Mouse (Mus musculus): ENCODE measurements around the gene Clcn5.

Gene Clcn5

GRCm38 (mm10) chrX:7319089-7319721 is at the start of gene Clcn5:
Clcn5 (minus strand) TSS chrX:7319358.
- DNase-seq: peak; percentile 97

- no peak for DNase-seq
These were observed 6.3 kb upstream of the Clcn5 start for GRCm38 (mm10) chrX:7325455-7325854.

- DNase-seq: peak; percentile 77
These were observed 3.1 kb upstream of the Clcn5 start for GRCm38 (mm10) chrX:7322288-7322687.

GRCm38 (mm10) chrX:7320571-7320970 is 1.4 kb upstream of the Clcn5 start:
- no peak for DNase-seq

- DNase-seq: peak; percentile 41
These were observed 570 bp downstream of the Clcn5 start for GRCm38 (mm10) chrX:7318551-7319025.

GRCm38 (mm10) chrX:7315115-7315514 is 4.0 kb downstream of the Clcn5 start:
- DNase-seq: no peak

- no peak for DNase-seq
These were observed 4.5 kb downstream of the Clcn5 start for GRCm38 (mm10) chrX:7314645-7315044.

- no peak for DNase-seq
These were observed 10.9 kb downstream of the Clcn5 start for GRCm38 (mm10) chrX:7308242-7308641.

GRCm38 (mm10) chrX:7306861-7307260 is 12.3 kb downstream of the Clcn5 start:
- DNase-seq: no peak

- DNase-seq: no peak
These were observed 26.2 kb downstream of the Clcn5 start for GRCm38 (mm10) chrX:7292981-7293380.

- DNase-seq: no peak
These were observed 26.9 kb downstream of the Clcn5 start for GRCm38 (mm10) chrX:7292151-7292768.

- DNase-seq: no peak
These were observed 30.2 kb downstream of the Clcn5 start for GRCm38 (mm10) chrX:7288976-7289375.

- DNase-seq: no peak
These were observed 32.0 kb downstream of the Clcn5 start for GRCm38 (mm10) chrX:7287051-7287734.

- DNase-seq: no peak
These were observed 36.5 kb downstream of the Clcn5 start for GRCm38 (mm10) chrX:7282636-7283035.

- no peak for DNase-seq
These were observed 39.4 kb downstream of the Clcn5 start for GRCm38 (mm10) chrX:7279722-7280121.

- DNase-seq: no peak
These were observed 42.6 kb downstream of the Clcn5 start for GRCm38 (mm10) chrX:7276564-7276963.

- no peak for DNase-seq
These were observed 58.0 kb downstream of the Clcn5 start for GRCm38 (mm10) chrX:7261149-7261548.

GRCm38 (mm10) chrX:7260400-7261113 is 58.6 kb downstream of the Clcn5 start:
- DNase-seq: no peak

- no peak for DNase-seq
These were observed 59.4 kb downstream of the Clcn5 start for GRCm38 (mm10) chrX:7259718-7260117.

GRCm38 (mm10) chrX:7256022-7256421 is 63.1 kb downstream of the Clcn5 start:
- no peak for DNase-seq

GRCm38 (mm10) chrX:7204099-7204498 is 115.1 kb downstream of the Clcn5 start:
- DNase-seq: no peak

GRCm38 (mm10) chrX:7203535-7203934 is 115.6 kb downstream of the Clcn5 start:
- no peak for DNase-seq

GRCm38 (mm10) chrX:7197833-7198232 is 121.3 kb downstream of the Clcn5 start:
- DNase-seq: no peak
